Mouse (Mus musculus) retina, embryonic 14.5 days (tissue): ENCODE results near the gene Tanc1.
"Not testable (repeated sequence)": the region's sequence is repeated elsewhere in the genome, so short reads cannot be mapped to it uniquely, and the experiment has no call there.

Experiments
- DNase-seq: peaks from one replicate; pipeline ENCODE4 v3.0.0-alpha.2; 2015; ENCODE audit warnings: low spot score

Tanc1 gene

GRCm38 (mm10) chr2:59828777-59829508, 217.1 kb downstream of the Tanc1 start:
- peak; percentile 73 for DNase-seq

- DNase-seq, result no peak
Measured at GRCm38 (mm10) chr2:59829718-59830117, 217.9 kb downstream of the Tanc1 start.

- peak; percentile 69 for DNase-seq
Measured at GRCm38 (mm10) chr2:59830151-59830550, 218.3 kb downstream of the Tanc1 start.

- no peak for DNase-seq
Measured at GRCm38 (mm10) chr2:59830940-59831339, 219.1 kb downstream of the Tanc1 start.

GRCm38 (mm10) chr2:59831831-59832230, 220.0 kb downstream of the Tanc1 start:
- DNase-seq, result no peak

GRCm38 (mm10) chr2:59838825-59839224, 227.0 kb downstream of the Tanc1 start:
- no peak for DNase-seq

- no peak for DNase-seq
Measured at GRCm38 (mm10) chr2:59839755-59840154, 227.9 kb downstream of the Tanc1 start.

GRCm38 (mm10) chr2:59840191-59840590, 228.3 kb downstream of the Tanc1 start:
- no peak for DNase-seq

- DNase-seq, result no peak
Measured at GRCm38 (mm10) chr2:59841189-59841939, 229.5 kb downstream of the Tanc1 start.

- DNase-seq, result no peak
Measured at GRCm38 (mm10) chr2:59841944-59842343, 230.1 kb downstream of the Tanc1 start.

GRCm38 (mm10) chr2:59842556-59843008, 230.7 kb downstream of the Tanc1 start:
- DNase-seq, result no peak

- DNase-seq, result no peak
Measured at GRCm38 (mm10) chr2:59843156-59843555, 231.3 kb downstream of the Tanc1 start.

GRCm38 (mm10) chr2:59843848-59844247, 232.0 kb downstream of the Tanc1 start:
- DNase-seq, result no peak

GRCm38 (mm10) chr2:59851885-59852284, 240.0 kb downstream of the Tanc1 start:
- DNase-seq, result not testable (repeated sequence)

GRCm38 (mm10) chr2:59852916-59853315, 241.1 kb downstream of the Tanc1 start:
- no peak for DNase-seq

GRCm38 (mm10) chr2:59853543-59853942, 241.7 kb downstream of the Tanc1 start:
- DNase-seq, result no peak

- DNase-seq, result no peak
Measured at GRCm38 (mm10) chr2:59854363-59854762, 242.5 kb downstream of the Tanc1 start.

GRCm38 (mm10) chr2:59862618-59863017, 250.8 kb downstream of the Tanc1 start:
- DNase-seq, result no peak

- DNase-seq, result no peak
Measured at GRCm38 (mm10) chr2:59870526-59870925, 258.7 kb downstream of the Tanc1 start.

- no peak for DNase-seq
Measured at GRCm38 (mm10) chr2:59876482-59876881, 264.6 kb downstream of the Tanc1 start.

GRCm38 (mm10) chr2:59877335-59877734, 265.5 kb downstream of the Tanc1 start:
- DNase-seq, result no peak

GRCm38 (mm10) chr2:59878221-59878620, 266.4 kb downstream of the Tanc1 start:
- no peak for DNase-seq

- no peak for DNase-seq
Measured at GRCm38 (mm10) chr2:59881404-59881803, 269.6 kb downstream of the Tanc1 start.
